Mouse (Mus musculus): Measurements from ENCODE around the gene Tfap2c. TPM values are rescaled to one million over a fixed set of nuclear protein-coding genes. Genes with fewer than 3 reads are reported as not detected.

The Tfap2c gene
- polyA plus RNA-seq, 1 experiment = not detected

DNA sequence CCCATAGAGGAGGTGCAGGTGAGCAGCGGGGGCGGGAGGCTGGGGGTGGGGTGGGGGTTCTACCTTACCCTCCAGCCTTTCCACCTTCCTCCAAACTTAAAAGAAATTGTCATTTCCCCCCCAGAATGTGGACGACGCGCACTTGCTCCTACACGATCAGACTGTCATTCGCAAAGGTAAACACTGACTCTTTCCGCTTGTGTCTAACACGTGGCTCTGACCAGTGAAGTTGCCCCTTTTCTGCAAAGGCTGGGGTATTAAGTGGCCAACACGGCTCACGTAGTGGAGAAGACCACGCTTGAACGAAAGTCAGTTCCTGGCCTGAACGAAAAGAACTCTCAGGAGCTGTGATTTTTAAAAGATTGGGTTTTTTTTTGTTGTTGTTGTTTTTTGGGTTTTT lies 2.5 kb downstream of the Tfap2c start:
- Histone ChIP-seq H3K4me1 (ENCODE audit: control insufficient read depth, insufficient read depth, insufficient read length, low read length) (peaks cover 13% of the 10 kb centered on the region; the same call in 1 of the 2 replicates), H3K4me3 (ENCODE audit: low read depth, low read length) (no peak overlapping the region), H3K27me3 (ENCODE audit: control insufficient read depth, insufficient read depth, low read length) (peaks cover 57% of the 10 kb centered on the region), H3K27ac (ENCODE audit: insufficient read depth, low read depth, low read length) (no peak overlapping the region), H3K36me3 (ENCODE audit: control insufficient read depth, insufficient read depth, low read length) (no peaks in the 10 kb centered on the region)
- no peak for TF ChIP-seq CTCF (IDR thresholded peaks at IDR 0.05; ENCODE audit: extremely low read depth, insufficient read length, insufficient replicate concordance, low read depth, low read length)
- TF ChIP-seq POLR2A (IDR thresholded peaks at IDR 0.05; ENCODE audit: low read depth, low read length) = no peak
- 8% methylated on average over 14 of the region's 14 CpGs for WGBS

DNA sequence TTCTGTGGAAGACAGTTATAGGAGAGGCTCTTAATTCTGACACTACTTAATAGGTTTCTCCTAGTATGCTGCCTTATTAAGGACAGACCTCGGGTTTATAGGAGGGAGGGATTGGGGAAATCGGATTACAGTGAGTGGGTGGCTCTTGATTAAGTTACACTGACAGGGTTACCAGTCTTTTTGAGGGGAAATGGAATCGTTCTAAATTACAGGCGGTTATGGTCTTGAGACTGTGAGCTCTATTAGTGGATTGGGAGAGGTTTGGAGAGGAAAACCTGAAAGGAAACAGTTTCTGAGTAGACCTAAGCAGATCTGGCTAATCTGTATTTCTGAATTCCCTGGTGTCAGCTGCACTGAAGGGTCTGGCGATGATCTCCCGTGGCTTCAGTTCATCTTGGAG lies 3.3 kb downstream of the Tfap2c start:
- TF ChIP-seq POLR2A (IDR thresholded peaks at IDR 0.05; ENCODE audit: low read depth, low read length) (no peak), CTCF (IDR thresholded peaks at IDR 0.05; ENCODE audit: extremely low read depth, insufficient read length, insufficient replicate concordance, low read depth, low read length) (no peak)
- no peak overlapping the region for H3K4me3 ChIP-seq (ENCODE audit: low read depth, low read length)
- H3K27ac ChIP-seq (ENCODE audit: insufficient read depth, low read depth, low read length) = no peak overlapping the region
- H3K27me3 ChIP-seq (ENCODE audit: control insufficient read depth, insufficient read depth, low read length) = peaks cover 51% of the 10 kb centered on the region
- WGBS = 6% methylated on average over 6 of the region's 6 CpGs
- peaks cover 13% of the 10 kb centered on the region; the same call in 1 of the 2 replicates for H3K4me1 ChIP-seq (ENCODE audit: control insufficient read depth, insufficient read depth, insufficient read length, low read length)
- no peaks in the 10 kb centered on the region for H3K36me3 ChIP-seq (ENCODE audit: control insufficient read depth, insufficient read depth, low read length)

- Histone ChIP-seq H3K27me3 (ENCODE audit: control insufficient read depth, insufficient read depth, low read length) (peaks cover 39% of the 10 kb centered on the region), H3K36me3 (ENCODE audit: control insufficient read depth, insufficient read depth, low read length) (no peaks in the 10 kb centered on the region), H3K4me1 (ENCODE audit: control insufficient read depth, insufficient read depth, insufficient read length, low read length) (peaks cover 13% of the 10 kb centered on the region; the same call in 1 of the 2 replicates), H3K27ac (ENCODE audit: insufficient read depth, low read depth, low read length) (no peak overlapping the region), H3K4me3 (ENCODE audit: low read depth, low read length) (no peak overlapping the region)
- TF ChIP-seq POLR2A (IDR thresholded peaks at IDR 0.05; ENCODE audit: low read depth, low read length) = no peak
- no peak for TF ChIP-seq CTCF (IDR thresholded peaks at IDR 0.05; ENCODE audit: extremely low read depth, insufficient read length, insufficient replicate concordance, low read depth, low read length)
- WGBS = 72% methylated on average over 9 of the region's 9 CpGs
Measured at GRCm38 (mm10) chr2:172554211-172554610, 4.8 kb downstream of the Tfap2c start.

DNA sequence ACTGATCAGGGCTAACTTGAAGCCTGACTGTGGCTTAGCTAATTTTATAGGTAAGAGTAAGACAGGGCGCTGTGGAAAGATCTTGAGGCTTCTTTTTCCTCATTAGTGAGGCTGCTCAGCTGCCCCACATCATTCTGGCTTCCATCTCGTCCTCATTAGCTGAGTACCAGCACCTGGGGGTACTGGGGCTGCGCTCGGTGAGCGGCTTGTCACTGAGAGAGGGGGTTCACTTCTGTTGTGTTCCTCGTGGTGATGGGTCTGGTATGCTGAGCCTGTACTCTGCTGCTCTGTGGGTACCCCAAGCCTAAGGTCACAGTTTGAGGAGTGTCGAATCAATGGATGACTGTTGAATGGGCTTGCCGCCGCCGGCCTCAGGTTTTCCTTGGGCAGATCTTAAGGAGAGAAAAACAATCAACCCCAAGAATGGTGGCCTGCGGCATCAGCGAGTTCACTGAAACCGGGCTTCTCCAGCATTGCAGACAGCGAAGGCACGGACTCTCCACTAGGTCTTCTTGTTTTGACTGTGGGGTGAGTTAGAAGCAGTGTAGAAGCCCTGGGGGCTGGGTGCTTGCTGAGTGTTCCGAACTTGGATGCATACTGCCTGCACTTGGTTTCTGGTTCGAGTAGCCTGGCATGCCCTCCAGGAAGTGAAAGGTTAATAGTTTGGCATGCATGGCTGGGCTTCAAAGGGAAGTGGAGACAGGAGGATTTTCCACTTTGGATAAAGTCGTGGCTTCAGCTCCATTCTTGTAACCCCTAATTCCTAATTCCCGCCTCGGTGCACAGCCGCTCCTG lies 9.5 kb downstream of the Tfap2c start:
- peaks cover 2% of the 10 kb centered on the region; the same call in 1 of the 2 replicates for H3K27me3 ChIP-seq (ENCODE audit: control insufficient read depth, insufficient read depth, low read length)
- 55% methylated on average over 21 of the region's 21 CpGs for WGBS

GRCm38 (mm10) chr2:172561016-172561415 lies 11.6 kb downstream of the Tfap2c start:
- 46% methylated on average over 10 of the region's 10 CpGs for WGBS
- no peaks in the 10 kb centered on the region for H3K4me1 ChIP-seq (ENCODE audit: control insufficient read depth, insufficient read depth, insufficient read length, low read length)

More for the DNA sequence above, 9.5 kb downstream of the Tfap2c start:
- no peaks in the 10 kb centered on the region for H3K4me1 ChIP-seq (ENCODE audit: control insufficient read depth, insufficient read depth, insufficient read length, low read length)
- no peak overlapping the region for H3K4me3 ChIP-seq (ENCODE audit: low read depth, low read length)
- no peaks in the 10 kb centered on the region for H3K36me3 ChIP-seq (ENCODE audit: control insufficient read depth, insufficient read depth, low read length)
- no peak overlapping the region for H3K27ac ChIP-seq (ENCODE audit: insufficient read depth, low read depth, low read length)
- TF ChIP-seq CTCF (IDR thresholded peaks at IDR 0.05; ENCODE audit: extremely low read depth, insufficient read length, insufficient replicate concordance, low read depth, low read length) (no peak), POLR2A (IDR thresholded peaks at IDR 0.05; ENCODE audit: low read depth, low read length) (no peak)

GRCm38 (mm10) chr2:172567835-172568234 lies 18.4 kb downstream of the Tfap2c start:
- Histone ChIP-seq H3K27ac (ENCODE audit: insufficient read depth, low read depth, low read length) (no peak overlapping the region), H3K4me3 (ENCODE audit: low read depth, low read length) (no peak overlapping the region), H3K4me1 (ENCODE audit: control insufficient read depth, insufficient read depth, insufficient read length, low read length) (no peaks in the 10 kb centered on the region), H3K36me3 (ENCODE audit: control insufficient read depth, insufficient read depth, low read length) (no peaks in the 10 kb centered on the region), H3K27me3 (ENCODE audit: control insufficient read depth, insufficient read depth, low read length) (no peaks in the 10 kb centered on the region)
- TF ChIP-seq POLR2A (IDR thresholded peaks at IDR 0.05; ENCODE audit: low read depth, low read length) (no peak), CTCF (IDR thresholded peaks at IDR 0.05; ENCODE audit: extremely low read depth, insufficient read length, insufficient replicate concordance, low read depth, low read length) (no peak)
- WGBS = 77% methylated on average over 9 of the region's 9 CpGs

More at GRCm38 (mm10) chr2:172561016-172561415, 11.6 kb downstream of the Tfap2c start:
- no peak for TF ChIP-seq POLR2A (IDR thresholded peaks at IDR 0.05; ENCODE audit: low read depth, low read length)
- TF ChIP-seq CTCF (IDR thresholded peaks at IDR 0.05; ENCODE audit: extremely low read depth, insufficient read length, insufficient replicate concordance, low read depth, low read length) = no peak
- Histone ChIP-seq H3K27me3 (ENCODE audit: control insufficient read depth, insufficient read depth, low read length) (peaks cover 2% of the 10 kb centered on the region; the same call in 1 of the 2 replicates), H3K4me3 (ENCODE audit: low read depth, low read length) (no peak overlapping the region), H3K36me3 (ENCODE audit: control insufficient read depth, insufficient read depth, low read length) (no peaks in the 10 kb centered on the region), H3K27ac (ENCODE audit: insufficient read depth, low read depth, low read length) (no peak overlapping the region)

DNA sequence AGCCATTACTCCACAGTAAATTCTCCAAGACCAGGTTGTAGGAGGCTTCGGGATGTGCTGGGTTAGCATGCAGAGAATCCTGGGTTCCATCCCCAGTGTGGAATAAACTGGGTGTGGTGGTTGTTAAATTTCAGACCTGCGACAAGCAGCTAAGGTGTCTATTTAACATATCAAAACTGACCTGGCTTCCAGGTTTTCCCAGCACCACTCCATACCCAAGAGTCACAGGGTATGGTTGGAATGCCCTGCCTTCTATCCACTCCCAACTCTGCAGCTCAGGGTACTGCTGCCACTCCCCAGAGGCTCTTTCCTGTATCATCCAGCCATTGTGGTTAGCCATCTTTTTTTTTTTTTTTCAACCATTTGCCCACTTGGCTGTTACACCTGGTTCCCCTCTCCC lies 19.1 kb downstream of the Tfap2c start:
- no peak overlapping the region for H3K27ac ChIP-seq (ENCODE audit: insufficient read depth, low read depth, low read length)
- TF ChIP-seq CTCF (IDR thresholded peaks at IDR 0.05; ENCODE audit: extremely low read depth, insufficient read length, insufficient replicate concordance, low read depth, low read length) (no peak), POLR2A (IDR thresholded peaks at IDR 0.05; ENCODE audit: low read depth, low read length) (no peak)
- 75% methylated on average over 2 of the region's 2 CpGs for WGBS
- no peaks in the 10 kb centered on the region for H3K27me3 ChIP-seq (ENCODE audit: control insufficient read depth, insufficient read depth, low read length)
- H3K4me3 ChIP-seq (ENCODE audit: low read depth, low read length) = no peak overlapping the region
- H3K36me3 ChIP-seq (ENCODE audit: control insufficient read depth, insufficient read depth, low read length) = no peaks in the 10 kb centered on the region
- H3K4me1 ChIP-seq (ENCODE audit: control insufficient read depth, insufficient read depth, insufficient read length, low read length) = no peaks in the 10 kb centered on the region

All from small intestine, adult 2 months (tissue).